Mouse (Mus musculus) embryonic facial prominence, embryonic 11.5 days (tissue): ENCODE data around the gene Sema6b. TPM values are rescaled to one million over a fixed set of nuclear protein-coding genes. Genes with fewer than 3 reads are reported as not detected.

Experiments
- ATAC-seq: fragments of 200-750 bp; cut with Nextera tagmentation; replicated peaks from 2 replicates; pipeline ENCODE4 v1.8.0; 2017; ENCODE audit warnings: low read depth; ENCODE audit not compliant: insufficient number of reproducible peaks, low FRiP score, low TSS enrichment
- DNase-seq: peaks from one replicate; pipeline ENCODE4 v3.0.0-alpha.2; 2015; ENCODE audit warnings: low spot score
- H3K27ac ChIP-seq: fragments of 300-500 bp; sonication (generic); replicated peaks from 2 replicates; pipeline ENCODE4 v1.5.1; 2014; ENCODE audit warnings: mild to moderate bottlenecking, low read depth, low read length, control low read depth
- H3K27me3 ChIP-seq: fragments of 300-500 bp; sonication (generic); 2 replicates; pipeline ENCODE4 v1.6.1; 2014; ENCODE audit warnings: mild to moderate bottlenecking, low read length, moderate library complexity, mixed read lengths; ENCODE audit not compliant: control insufficient read depth, insufficient read depth
- H3K36me3 ChIP-seq: fragments of 300-500 bp; sonication (generic); replicated peaks from 2 replicates; pipeline ENCODE4 v1.6.1; 2014; ENCODE audit warnings: low read depth, mild to moderate bottlenecking, low read length, moderate library complexity, mixed read lengths; ENCODE audit not compliant: control insufficient read depth, insufficient read depth
- H3K4me1 ChIP-seq: fragments of 300-500 bp; sonication (generic); 2 replicates; pipeline ENCODE4 v1.6.1; 2014; ENCODE audit warnings: low read length, mixed read lengths; ENCODE audit not compliant: control insufficient read depth, insufficient read depth
- H3K4me2 ChIP-seq: fragments of 300-500 bp; sonication (generic); 2 replicates; pipeline ENCODE4 v1.6.1; 2014; ENCODE audit warnings: low read depth, mild to moderate bottlenecking, control low read depth, low read length, moderate library complexity
- H3K4me3 ChIP-seq: fragments of 300-500 bp; sonication (generic); 2 replicates; pipeline ENCODE4 v1.5.1; 2014; ENCODE audit warnings: low read depth, low read length, control low read depth
- H3K9ac ChIP-seq: fragments of 300-500 bp; sonication (generic); replicated peaks from 2 replicates; pipeline ENCODE4 v1.6.1; 2014; ENCODE audit warnings: mild to moderate bottlenecking, control low read depth, low read length
- H3K9me3 ChIP-seq: fragments of 300-500 bp; sonication (generic); replicated peaks from 2 replicates; pipeline ENCODE4 v1.6.1; 2016; ENCODE audit warnings: mild to moderate bottlenecking, low read length, inconsistent platforms, mixed read lengths; ENCODE audit not compliant: control insufficient read depth
- WGBS: fragments of 180-500 bp; shearing (Covaris S2); extraction: QIAGEN DNeasy Blood & Tissue Kit; methylation state at CpG from one replicate; pipeline ENCODE4 v1.1.7; 2014; 5-methylcytosine and 5-hydroxymethylcytosine counted together
- polyA plus RNA-seq: library from polyadenylated mRNA; unstranded; fragments of >200 nt; fragmentation: Nextera tagmentation; extraction: Ambion mirVana; gene quantifications from 2 replicates; pipeline ENCODE4 v1.2.1, GENCODE M21; 2014

Gene Sema6b
- polyA plus RNA-seq, 1 experiment from 2014 or later, result 1.1 TPM

DNA sequence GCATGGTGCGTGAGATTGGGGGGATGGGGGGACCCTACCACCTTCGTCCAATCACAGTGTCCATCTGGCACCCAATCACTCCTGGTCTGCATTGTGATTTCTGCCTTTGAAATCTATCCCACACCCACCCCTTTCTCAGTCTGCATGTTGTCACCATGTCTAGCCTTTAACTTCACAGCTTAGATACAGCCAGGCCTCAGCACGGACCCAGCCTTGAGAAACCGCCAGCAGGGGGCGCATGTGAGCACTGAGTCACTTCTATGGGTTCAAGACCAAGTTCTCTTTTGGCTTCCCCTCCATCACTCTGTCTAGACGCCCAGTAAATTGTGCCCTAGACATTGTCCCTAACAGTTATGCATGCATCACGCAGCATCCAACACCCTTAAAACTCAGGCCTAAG, 8.3 kb downstream of the Sema6b start:
- 45% methylated on average over 7 of the region's 7 CpGs for WGBS

DNA sequence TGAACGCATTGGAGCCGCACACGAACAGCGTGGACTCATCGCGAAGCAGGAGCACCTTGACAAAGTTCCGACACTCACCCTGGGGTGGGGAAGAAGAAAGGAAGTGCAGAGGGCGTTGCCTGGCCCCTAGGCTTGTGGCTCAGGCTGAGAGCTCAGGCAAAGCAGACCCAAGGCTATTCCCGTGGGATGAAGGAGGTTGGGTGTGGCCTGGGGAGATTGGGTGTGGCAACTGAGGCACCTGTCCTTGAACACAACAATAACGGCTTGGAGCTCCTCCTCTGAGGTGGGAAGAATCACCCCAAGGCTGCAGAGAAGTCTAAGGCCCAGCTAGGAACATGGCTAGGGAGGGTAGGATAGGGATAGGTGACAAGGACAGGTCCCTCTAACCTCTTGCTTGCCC, 9.0 kb downstream of the Sema6b start:
- Histone ChIP-seq H3K27ac (no peak overlapping the region), H3K4me1 (0 out of 2 replicates have a peak, but pooled peaks cover 3% of the 10 kb centered on the region), H3K4me2 (no peak overlapping the region), H3K9ac (no peak overlapping the region), H3K27me3 (no peaks in the 10 kb centered on the region; the same call in 1 of the 2 replicates), H3K4me3 (no peak overlapping the region), H3K9me3 (no peaks in the 10 kb centered on the region), H3K36me3 (no peaks in the 10 kb centered on the region)
- ATAC-seq (no peak), DNase-seq (no peak)
- WGBS, result 91% methylated on average over 10 of the region's 10 CpGs

More for the DNA sequence above, 8.3 kb downstream of the Sema6b start:
- Histone ChIP-seq H3K36me3 (no peaks in the 10 kb centered on the region), H3K27me3 (no peaks in the 10 kb centered on the region; the same call in 1 of the 2 replicates), H3K4me2 (no peak overlapping the region), H3K27ac (no peak overlapping the region), H3K9ac (no peak overlapping the region), H3K4me1 (0 out of 2 replicates have a peak, but pooled peaks cover 3% of the 10 kb centered on the region), H3K9me3 (no peaks in the 10 kb centered on the region), H3K4me3 (no peak overlapping the region)
- ATAC-seq (no peak), DNase-seq (peak; percentile 62)

DNA sequence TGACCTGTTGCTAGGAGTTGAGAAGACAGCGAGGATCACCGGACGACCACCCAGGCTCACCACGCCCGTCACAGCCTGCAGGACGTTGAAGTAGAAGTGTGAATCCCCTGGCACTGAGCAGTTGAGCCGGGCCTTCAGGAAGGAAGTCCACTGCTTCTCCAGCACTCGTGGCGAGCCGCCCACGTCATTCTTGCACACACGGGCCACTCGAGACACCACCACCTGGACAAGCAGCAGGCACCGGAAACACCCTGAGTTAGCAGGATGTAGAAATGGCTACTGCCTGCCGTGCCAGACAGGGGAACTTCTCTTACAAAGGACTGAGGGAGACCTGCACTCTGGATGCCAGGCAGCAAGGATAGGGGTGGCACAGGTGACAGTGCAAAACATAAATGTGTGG, 11.9 kb downstream of the Sema6b start:
- 87% methylated on average over 15 of the region's 15 CpGs for WGBS
- peaks cover 15% of the 10 kb centered on the region for H3K27me3 ChIP-seq
- no peak overlapping the region for H3K27ac ChIP-seq
- H3K4me2 ChIP-seq, result no peak overlapping the region
- H3K4me1 ChIP-seq, result peaks cover 5% of the 10 kb centered on the region; the same call in 1 of the 2 replicates
- no peak for ATAC-seq
- DNase-seq, result no peak
- no peaks in the 10 kb centered on the region for H3K36me3 ChIP-seq
- no peak overlapping the region for H3K9ac ChIP-seq
- H3K4me3 ChIP-seq, result no peak overlapping the region
- H3K9me3 ChIP-seq, result no peaks in the 10 kb centered on the region; the same call in 1 of the 2 replicates

DNA sequence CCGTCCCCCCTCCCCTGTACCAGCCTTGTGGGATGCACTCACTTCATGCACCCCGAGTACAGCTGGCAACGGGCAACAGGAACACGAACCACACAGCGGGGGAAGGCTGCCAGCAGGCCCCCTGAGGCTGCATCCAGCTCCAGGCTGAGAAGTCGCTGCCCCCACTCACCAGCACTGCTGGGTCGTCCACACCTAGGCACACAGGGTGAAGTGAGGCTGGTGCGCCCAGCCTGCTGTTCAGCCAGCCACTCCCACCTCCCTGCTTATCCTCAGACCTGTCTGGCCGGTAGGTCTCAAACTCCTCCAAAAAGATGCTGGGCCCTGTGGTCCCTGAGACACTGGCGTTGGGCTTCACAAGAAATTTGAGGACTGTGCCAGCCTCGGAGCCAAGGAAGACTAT, 14.0 kb downstream of the Sema6b start:
- peaks cover 28% of the 10 kb centered on the region for H3K27me3 ChIP-seq
- WGBS, result 70% methylated on average over 11 of the region's 11 CpGs

DNA sequence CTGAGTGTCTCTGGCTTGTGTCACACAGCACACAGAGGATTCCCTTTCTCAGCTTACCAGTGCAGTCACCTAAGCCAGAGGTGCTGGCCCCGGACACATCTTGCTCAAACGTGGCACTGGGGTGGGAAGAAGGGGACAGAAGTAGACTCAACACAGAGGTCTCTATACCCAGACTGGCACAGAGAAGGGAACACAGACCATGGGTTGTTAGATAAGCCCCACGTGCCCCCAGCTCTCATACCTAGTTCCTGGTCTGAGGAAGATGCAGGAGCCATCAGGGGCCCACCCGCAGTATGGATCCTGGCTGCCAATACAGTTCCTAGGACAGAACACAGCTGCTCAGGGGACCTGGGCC, 14.9 kb downstream of the Sema6b start:
- Histone ChIP-seq H3K27me3 (peaks cover 37% of the 10 kb centered on the region), H3K36me3 (no peaks in the 10 kb centered on the region), H3K9me3 (peaks cover 4% of the 10 kb centered on the region), H3K4me2 (no peak overlapping the region), H3K9ac (no peak overlapping the region), H3K4me3 (no peak overlapping the region), H3K27ac (no peak overlapping the region), H3K4me1 (peaks cover 5% of the 10 kb centered on the region; the same call in 1 of the 2 replicates)
- no peak for ATAC-seq
- no peak for DNase-seq
- whole genome bisulfite sequencing, result 86% methylated on average over 4 of the region's 4 CpGs

More for the DNA sequence above, 14.0 kb downstream of the Sema6b start:
- Histone ChIP-seq H3K4me1 (peaks cover 5% of the 10 kb centered on the region; the same call in 1 of the 2 replicates), H3K9me3 (peaks cover 4% of the 10 kb centered on the region), H3K9ac (no peak overlapping the region), H3K36me3 (no peaks in the 10 kb centered on the region), H3K4me3 (no peak overlapping the region), H3K27ac (no peak overlapping the region), H3K4me2 (no peak overlapping the region)
- DNase-seq (no peak), ATAC-seq (no peak)

DNA sequence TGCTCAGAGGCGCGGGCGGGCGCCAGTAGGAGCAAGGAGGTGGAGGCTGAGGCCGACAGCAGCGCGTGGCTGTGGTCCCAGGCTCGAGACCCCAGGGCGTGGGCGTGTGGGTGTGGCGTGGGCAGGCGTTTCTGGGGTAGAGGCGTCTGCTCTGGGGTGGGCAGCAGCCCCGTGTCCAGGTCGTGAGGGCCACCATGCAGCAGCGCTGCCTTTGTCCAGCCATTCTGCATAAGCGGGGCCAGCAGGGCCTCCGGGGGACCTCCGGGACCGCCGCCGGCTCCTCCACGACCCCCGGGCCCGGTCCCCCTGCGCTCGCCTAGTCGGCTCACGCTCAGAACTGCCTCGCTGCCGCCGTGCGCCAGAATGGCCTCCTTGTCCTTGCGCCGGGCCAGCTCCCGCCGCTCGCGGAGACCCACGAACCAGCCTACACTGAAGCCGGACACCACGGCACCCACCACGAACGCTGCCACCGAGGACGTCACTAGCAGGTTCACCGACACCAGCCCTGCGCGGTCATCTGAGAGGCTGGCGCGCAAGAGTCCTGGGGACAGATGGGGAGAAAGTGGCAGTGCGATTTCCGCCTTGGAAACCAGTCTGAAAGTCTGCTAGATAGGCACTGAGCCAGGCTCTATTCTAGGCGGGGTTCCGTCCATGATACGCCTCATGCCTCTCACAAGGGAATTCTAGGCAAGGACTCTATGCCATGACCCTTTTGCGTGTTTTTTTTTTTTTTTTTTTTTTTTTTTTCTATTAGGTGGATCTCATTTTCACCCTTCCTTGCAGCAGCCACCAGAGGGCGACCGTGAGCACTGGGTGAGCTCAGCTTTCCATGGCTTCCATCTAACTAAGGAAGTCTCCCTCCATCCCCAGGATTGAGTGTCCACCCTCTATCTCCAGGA, 15.5 kb downstream of the Sema6b start:
- peaks cover 43% of the 10 kb centered on the region for H3K27me3 ChIP-seq
- peak; percentile 74 for DNase-seq
- H3K4me1 ChIP-seq, result peaks cover 8% of the 10 kb centered on the region; the same call in 1 of the 2 replicates
- peak overlapping the region; percentile 38 for H3K4me3 ChIP-seq
- H3K9ac ChIP-seq, result peak overlapping the region; percentile 64
- H3K36me3 ChIP-seq, result no peaks in the 10 kb centered on the region
- 5% methylated on average over 59 of the region's 59 CpGs for WGBS
- peaks cover 4% of the 10 kb centered on the region for H3K9me3 ChIP-seq
- no peak overlapping the region for H3K27ac ChIP-seq
- ATAC-seq, result no peak
- H3K4me2 ChIP-seq, result peak overlapping the region; percentile 76

DNA sequence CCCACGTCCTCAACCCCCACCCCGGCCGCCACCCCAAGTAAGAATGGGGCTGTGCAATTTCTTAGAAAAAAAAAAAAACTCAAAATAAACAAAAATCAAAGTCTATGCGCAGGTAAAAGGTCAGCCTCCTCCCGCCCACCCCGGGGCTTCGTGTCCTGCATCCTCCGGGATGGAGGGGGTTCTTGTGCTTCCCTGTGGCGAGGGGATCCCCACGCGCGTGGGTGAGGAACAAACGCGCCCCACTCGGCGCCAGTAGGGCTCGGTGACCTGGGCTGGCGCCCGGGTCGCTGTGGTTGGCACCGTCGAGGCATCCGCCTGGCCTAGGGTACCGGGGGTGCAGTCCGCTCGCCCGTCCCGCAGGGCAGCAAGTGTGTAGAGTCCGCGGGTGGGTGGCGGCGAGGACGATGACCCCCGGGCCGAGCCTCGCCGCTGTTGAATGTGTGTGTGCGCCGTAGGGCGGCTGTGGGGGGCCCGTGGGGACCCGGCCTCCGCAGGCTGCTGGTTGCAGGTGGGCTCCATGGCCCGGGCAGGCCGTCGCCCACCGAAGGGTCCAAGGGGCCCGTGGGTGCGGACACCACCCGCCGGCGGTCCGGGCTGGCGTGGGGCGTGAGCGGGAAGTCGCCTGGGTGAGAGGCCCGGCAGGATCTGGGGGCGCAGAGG, 16.3 kb downstream of the Sema6b start:
- H3K4me1 ChIP-seq, result peaks cover 8% of the 10 kb centered on the region; the same call in 1 of the 2 replicates
- H3K9ac ChIP-seq, result peak overlapping the region; percentile 64; the same call in 1 of the 2 replicates
- peak overlapping the region; percentile 76 for H3K4me2 ChIP-seq
- no peak overlapping the region for H3K27ac ChIP-seq
- peaks cover 4% of the 10 kb centered on the region for H3K9me3 ChIP-seq
- peaks cover 51% of the 10 kb centered on the region for H3K27me3 ChIP-seq
- no peaks in the 10 kb centered on the region for H3K36me3 ChIP-seq
- 40% methylated on average over 55 of the region's 59 CpGs for WGBS
- DNase-seq, result no peak
- no peak for ATAC-seq
- H3K4me3 ChIP-seq, result peak overlapping the region; percentile 38

DNA sequence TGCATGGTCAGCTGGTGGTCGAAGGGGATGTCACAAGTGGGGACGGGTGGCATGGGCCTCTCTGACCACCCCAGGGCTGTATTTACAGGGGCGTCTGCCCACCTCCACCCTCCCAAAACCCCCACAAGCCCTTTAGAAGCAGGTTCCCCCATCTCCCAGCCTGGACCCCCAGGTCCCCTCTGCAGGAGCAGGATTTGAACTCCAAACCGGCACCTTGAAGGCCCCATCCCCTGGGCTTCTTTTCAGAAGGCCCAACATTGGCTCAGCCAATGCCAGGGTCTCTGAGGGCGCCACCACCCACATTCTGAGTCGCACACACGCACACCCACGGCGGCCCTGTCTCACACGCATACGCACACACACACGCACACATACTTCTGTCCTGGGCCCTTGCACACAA, 17.0 kb downstream of the Sema6b start:
- Histone ChIP-seq H3K9me3 (peaks cover 4% of the 10 kb centered on the region), H3K4me3 (no peak overlapping the region)
- WGBS, result 89% methylated on average over 12 of the region's 12 CpGs

More for the DNA sequence above, 17.0 kb downstream of the Sema6b start:
- Histone ChIP-seq H3K4me1 (peaks cover 8% of the 10 kb centered on the region; the same call in 1 of the 2 replicates), H3K9ac (no peak overlapping the region), H3K27ac (no peak overlapping the region), H3K27me3 (peaks cover 56% of the 10 kb centered on the region), H3K4me2 (no peak overlapping the region), H3K36me3 (no peaks in the 10 kb centered on the region)
- ATAC-seq (no peak), DNase-seq (no peak)
